Mouse (Mus musculus) ES-E14 (cell line): Measurements from ENCODE around the gene Npas2. TPM values are rescaled to one million over a fixed set of nuclear protein-coding genes. Genes with fewer than 3 reads are reported as not detected.
A peak's percentile ranks its signal among the peaks of the same experiment; 100 is the strongest.

ENCODE experiments used
- DNase-seq: peaks from one replicate; pipeline ENCODE4 v3.0.0-alpha.2; 2013; ENCODE audit warnings: low read depth, low spot score
- H3K27ac ChIP-seq: 2 replicates; pipeline ENCODE4 v1.5.1; 2012; ENCODE audit warnings: low read depth, mild to moderate bottlenecking, low read length, moderate library complexity, mixed read lengths; ENCODE audit not compliant: poor library complexity, insufficient read depth, severe bottlenecking
- H3K36me3 ChIP-seq: 2 replicates; pipeline ENCODE4 v1.6.1; 2012; ENCODE audit warnings: mild to moderate bottlenecking, low read length, moderate library complexity, mixed read lengths; ENCODE audit not compliant: control insufficient read depth, poor library complexity, insufficient read depth, severe bottlenecking
- H3K4me1 ChIP-seq, 2 experiments: fragments of 150-350 bp in 1 of 2; sonication (generic) in 1 of 2; 2 replicates each; pipeline ENCODE4 v1.6.1; 2012; ENCODE audit warnings: low read length in 2 of 2, mild to moderate bottlenecking in 1 of 2, mixed read lengths in 1 of 2; ENCODE audit not compliant: control insufficient read depth in 2 of 2, insufficient read depth in 2 of 2, poor library complexity in 1 of 2
- H3K4me3 ChIP-seq, 2 experiments: fragments of 150-350 bp in 1 of 2; sonication (generic) in 1 of 2; 2 replicates each; pipeline ENCODE4 v1.5.1; 2012; ENCODE audit warnings: low read length in 2 of 2, low read depth in 1 of 2, mild to moderate bottlenecking in 1 of 2, mixed read lengths in 1 of 2; ENCODE audit not compliant: insufficient read depth in 1 of 2, poor library complexity in 1 of 2, severe bottlenecking in 1 of 2
- H3K9ac ChIP-seq: 2 replicates; pipeline ENCODE4 v1.6.1; 2012; ENCODE audit warnings: low read depth, mild to moderate bottlenecking, low read length, mixed read lengths; ENCODE audit not compliant: poor library complexity, insufficient read depth, severe bottlenecking
- H3K9me3 ChIP-seq: fragments of 150-350 bp; sonication (generic); 2 replicates; pipeline ENCODE4 v1.6.1; 2012; ENCODE audit warnings: low read depth, mild to moderate bottlenecking, low read length; ENCODE audit not compliant: control insufficient read depth, insufficient read depth
- CHD2 ChIP-seq: IDR thresholded peaks from 2 replicates; pipeline ENCODE4 v1.6.1; 2014; ENCODE audit warnings: mild to moderate bottlenecking, low read depth, low read length, inconsistent platforms
- HCFC1 ChIP-seq: IDR thresholded peaks from 2 replicates; pipeline ENCODE4 v1.6.1; 2012; ENCODE audit warnings: low read length, inconsistent platforms, borderline replicate concordance; ENCODE audit not compliant: insufficient read depth
- MAFK ChIP-seq: IDR thresholded peaks from 2 replicates; pipeline ENCODE4 v1.6.1; 2014; ENCODE audit warnings: mild to moderate bottlenecking, low read depth, low read length, inconsistent platforms; ENCODE audit not compliant: insufficient read depth
- ZC3H11A ChIP-seq: IDR thresholded peaks from 2 replicates; pipeline ENCODE4 v1.6.1; 2012; ENCODE audit warnings: low read depth, mild to moderate bottlenecking, inconsistent platforms, low read length, borderline replicate concordance
- ZNF384 ChIP-seq: IDR thresholded peaks from 2 replicates; pipeline ENCODE4 v1.6.1; 2012; ENCODE audit warnings: low read depth, low read length, inconsistent platforms
- in situ Hi-C, 2 experiments: fragments of 600-800 bp; cut with MboI; formaldehyde crosslinking; loops; one replicate each; pipeline ENCODE4 v1.15.1; 2025; ENCODE audit warnings: low sequenced_read_pairs in 2 of 2, inconsistent platforms in 1 of 2; ENCODE audit not compliant: unreplicated experiment in 2 of 2
- total RNA-seq: library from RNA; depleted of rRNA; stranded (reverse); fragments of 300-350 nt; gene quantifications from 2 replicates; pipeline ENCODE4 v1.2.3, GENCODE M21; 2012

Npas2 gene
- total RNA-seq, 1 experiment = 0.09 TPM

GRCm38 (mm10) chr1:39280989-39281875 lies 87.7 kb downstream of the Npas2 start:
- TF ChIP-seq HCFC1 = no peak
- no peak for TF ChIP-seq CHD2
- no peak for TF ChIP-seq ZC3H11A
- no peak for TF ChIP-seq ZNF384
- no peak for TF ChIP-seq MAFK
- in situ Hi-C loops = no loop called here

GRCm38 (mm10) chr1:39281888-39282287 lies 88.4 kb downstream of the Npas2 start:
- no peaks in the 10 kb centered on the region for H3K36me3 ChIP-seq
- in situ Hi-C loops = no loop called here
- H3K4me1 ChIP-seq = no peaks in the 10 kb centered on the region; a peak in 1 of 4 replicates
- no peak for DNase-seq
- no peak overlapping the region for H3K4me3 ChIP-seq
- no peak overlapping the region for H3K9ac ChIP-seq
- H3K27ac ChIP-seq = no peak overlapping the region
- TF ChIP-seq MAFK (no peak), ZC3H11A (no peak), HCFC1 (no peak), ZNF384 (no peak), CHD2 (no peak)
- no peaks in the 10 kb centered on the region for H3K9me3 ChIP-seq

More at GRCm38 (mm10) chr1:39280989-39281875, 87.7 kb downstream of the Npas2 start:
- Histone ChIP-seq H3K9me3 (no peaks in the 10 kb centered on the region), H3K9ac (no peak overlapping the region), H3K4me1 (no peaks in the 10 kb centered on the region; a peak in 1 of 4 replicates), H3K27ac (no peak overlapping the region), H3K36me3 (no peaks in the 10 kb centered on the region), H3K4me3 (no peak overlapping the region)
- peak; percentile 17 for DNase-seq

GRCm38 (mm10) chr1:39283323-39283722 lies 89.8 kb downstream of the Npas2 start:
- no peak for DNase-seq
- in situ Hi-C loops = no loop called here
- Histone ChIP-seq H3K27ac (no peak overlapping the region), H3K9ac (no peak overlapping the region), H3K4me1 (peaks cover 0 to 2% of the 10 kb centered on the region in 2 experiments; a peak in 1 of 4 replicates), H3K36me3 (no peaks in the 10 kb centered on the region), H3K4me3 (no peak overlapping the region), H3K9me3 (no peaks in the 10 kb centered on the region)
- no peak for TF ChIP-seq MAFK
- TF ChIP-seq CHD2 = no peak

GRCm38 (mm10) chr1:39284786-39285185 lies 91.3 kb downstream of the Npas2 start:
- no peak for DNase-seq
- H3K4me3 ChIP-seq = no peak overlapping the region
- peaks cover 0 to 4% of the 10 kb centered on the region in 2 experiments; a peak in 1 of 4 replicates for H3K4me1 ChIP-seq
- no peak overlapping the region for H3K27ac ChIP-seq
- no peaks in the 10 kb centered on the region for H3K36me3 ChIP-seq
- in situ Hi-C loops = no loop called here
- H3K9me3 ChIP-seq = no peaks in the 10 kb centered on the region
- no peak overlapping the region for H3K9ac ChIP-seq
- no peak for TF ChIP-seq MAFK
- TF ChIP-seq CHD2 = no peak
- TF ChIP-seq ZC3H11A = no peak
- TF ChIP-seq HCFC1 = no peak
- no peak for TF ChIP-seq ZNF384
